Mouse (Mus musculus) midbrain, embryonic 16.5 days (tissue): ENCODE measurements around the gene Ctcf. TPM values are rescaled to one million over a fixed set of nuclear protein-coding genes. Genes with fewer than 3 reads are reported as not detected.
A peak's percentile ranks its signal among the peaks of the same experiment; 100 is the strongest.

Experiments
- ATAC-seq: fragments of 200-750 bp; cut with Nextera tagmentation; 2 replicates; pipeline ENCODE4 v1.8.0; 2017; ENCODE audit warnings: moderate TSS enrichment
- H3K27ac ChIP-seq: fragments of 300-500 bp; sonication (generic); 2 replicates; pipeline ENCODE4 v1.5.1; 2014; ENCODE audit warnings: mild to moderate bottlenecking, low read length, mixed read lengths
- H3K27me3 ChIP-seq: fragments of 300-500 bp; sonication (generic); 2 replicates; pipeline ENCODE4 v1.6.1; 2014; ENCODE audit warnings: low read depth, low read length, mixed read lengths; ENCODE audit not compliant: control insufficient read depth, insufficient read depth
- H3K36me3 ChIP-seq: fragments of 300-500 bp; sonication (generic); 2 replicates; pipeline ENCODE4 v1.6.1; 2014; ENCODE audit warnings: mild to moderate bottlenecking, low read length, moderate library complexity, mixed read lengths; ENCODE audit not compliant: control insufficient read depth, insufficient read depth
- H3K4me1 ChIP-seq: fragments of 300-500 bp; sonication (generic); 2 replicates; pipeline ENCODE4 v1.6.1; 2014; ENCODE audit warnings: mild to moderate bottlenecking, low read length, mixed read lengths; ENCODE audit not compliant: control insufficient read depth, insufficient read depth
- H3K4me2 ChIP-seq: fragments of 300-500 bp; sonication (generic); 2 replicates; pipeline ENCODE4 v1.6.1; 2014; ENCODE audit warnings: mild to moderate bottlenecking, low read length, mixed read lengths
- H3K4me3 ChIP-seq: fragments of 300-500 bp; sonication (generic); 2 replicates; pipeline ENCODE4 v1.5.1; 2014; ENCODE audit warnings: low read depth, mild to moderate bottlenecking, low read length, moderate library complexity, mixed read lengths
- H3K9ac ChIP-seq: fragments of 300-500 bp; sonication (generic); 2 replicates; pipeline ENCODE4 v1.6.1; 2014; ENCODE audit warnings: low read depth, low read length, mixed read lengths
- H3K9me3 ChIP-seq: fragments of 300-500 bp; sonication (generic); replicated peaks from 2 replicates; pipeline ENCODE4 v1.6.1; 2014; ENCODE audit warnings: mild to moderate bottlenecking, low read length, mixed read lengths; ENCODE audit not compliant: control insufficient read depth, poor library complexity, severe bottlenecking
- WGBS: fragments of 180-500 bp; shearing (Covaris S2); extraction: QIAGEN DNeasy Blood & Tissue Kit; methylation state at CpG from one replicate; pipeline ENCODE4 v1.1.7; 2014; 5-methylcytosine and 5-hydroxymethylcytosine counted together
- polyA plus RNA-seq: library from polyadenylated mRNA; unstranded; fragments of >200 nt; fragmentation: Nextera tagmentation; extraction: Ambion mirVana; gene quantifications from 2 replicates; pipeline ENCODE4 v1.2.1, GENCODE M21; 2015

The Ctcf gene
- polyA plus RNA-seq, 1 experiment from 2014 or later: 93.8 TPM

DNA sequence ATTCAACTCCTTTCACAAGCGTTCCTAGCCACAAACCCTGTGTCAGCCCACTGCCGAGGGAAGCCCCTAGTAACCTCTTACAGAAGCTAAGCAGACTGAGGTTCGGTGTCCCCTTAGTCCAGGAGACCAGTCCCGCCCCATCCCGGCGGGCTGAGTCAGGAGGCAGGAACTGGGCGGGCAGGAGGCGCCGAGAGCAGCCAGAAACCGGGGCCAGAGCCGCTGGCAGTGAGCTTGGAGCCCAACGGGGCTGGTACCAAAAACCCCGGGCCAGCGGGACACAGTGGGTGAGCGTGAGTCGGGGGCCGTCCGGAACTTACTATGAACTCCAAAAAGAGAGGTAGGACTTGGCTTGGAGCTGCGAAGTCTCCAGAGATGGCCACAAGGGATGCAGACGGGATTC is 23.3 kb upstream of the Ctcf start:
- H3K36me3 ChIP-seq: peaks cover 17% of the 10 kb centered on the region; the same call in 1 of the 2 replicates
- peaks cover 21% of the 10 kb centered on the region for H3K4me1 ChIP-seq
- H3K9ac ChIP-seq: no peak overlapping the region
- no peak overlapping the region for H3K4me3 ChIP-seq
- H3K27me3 ChIP-seq: peaks cover 4% of the 10 kb centered on the region; the same call in 1 of the 2 replicates
- H3K27ac ChIP-seq: no peak overlapping the region
- H3K9me3 ChIP-seq: no peaks in the 10 kb centered on the region
- 6% methylated on average over 20 of the region's 20 CpGs for whole genome bisulfite sequencing
- peak overlapping the region; percentile 10; the same call in 1 of the 2 replicates for H3K4me2 ChIP-seq
- no peak for ATAC-seq

GRCm38 (mm10) chr8:105613830-105614511 is 22.4 kb upstream of the Ctcf start:
- H3K27ac ChIP-seq: no peak overlapping the region
- H3K4me2 ChIP-seq: peak overlapping the region; percentile 79
- H3K27me3 ChIP-seq: peaks cover 4% of the 10 kb centered on the region; the same call in 1 of the 2 replicates
- peak; percentile 39; the same call in 1 of the 2 replicates for ATAC-seq
- no peaks in the 10 kb centered on the region for H3K9me3 ChIP-seq
- peak overlapping the region; percentile 62 for H3K9ac ChIP-seq
- peak overlapping the region; percentile 38 for H3K4me3 ChIP-seq
- H3K36me3 ChIP-seq: peaks cover 22% of the 10 kb centered on the region
- peaks cover 14% of the 10 kb centered on the region for H3K4me1 ChIP-seq
- WGBS: 2% methylated on average over 49 of the region's 50 CpGs

GRCm38 (mm10) chr8:105615942-105616341 is 20.4 kb upstream of the Ctcf start:
- peaks cover 14% of the 10 kb centered on the region for H3K4me1 ChIP-seq
- no peak overlapping the region for H3K4me3 ChIP-seq
- peaks cover 32% of the 10 kb centered on the region for H3K36me3 ChIP-seq
- H3K9me3 ChIP-seq: no peaks in the 10 kb centered on the region
- WGBS: 90% methylated on average over 9 of the region's 9 CpGs
- H3K27me3 ChIP-seq: peaks cover 4% of the 10 kb centered on the region; the same call in 1 of the 2 replicates
- H3K27ac ChIP-seq: no peak overlapping the region
- no peak overlapping the region for H3K4me2 ChIP-seq
- ATAC-seq: no peak
- no peak overlapping the region for H3K9ac ChIP-seq

GRCm38 (mm10) chr8:105617451-105618278 is 18.7 kb upstream of the Ctcf start:
- H3K4me1 ChIP-seq: peaks cover 14% of the 10 kb centered on the region
- no peaks in the 10 kb centered on the region; the same call in 1 of the 2 replicates for H3K27me3 ChIP-seq
- no peaks in the 10 kb centered on the region for H3K9me3 ChIP-seq
- H3K9ac ChIP-seq: no peak overlapping the region
- H3K4me3 ChIP-seq: no peak overlapping the region
- WGBS: 91% methylated on average over 21 of the region's 21 CpGs
- no peak overlapping the region for H3K4me2 ChIP-seq
- H3K27ac ChIP-seq: no peak overlapping the region
- peaks cover 32% of the 10 kb centered on the region for H3K36me3 ChIP-seq
- ATAC-seq: no peak

- Histone ChIP-seq H3K9me3 (no peaks in the 10 kb centered on the region), H3K36me3 (peaks cover 32% of the 10 kb centered on the region), H3K27ac (no peak overlapping the region), H3K9ac (no peak overlapping the region), H3K27me3 (no peaks in the 10 kb centered on the region), H3K4me3 (no peak overlapping the region), H3K4me1 (peaks cover 11% of the 10 kb centered on the region), H3K4me2 (no peak overlapping the region)
- 85% methylated on average over 5 of the region's 5 CpGs for WGBS
- ATAC-seq: no peak
Observed at GRCm38 (mm10) chr8:105618279-105618634, 18.1 kb upstream of the Ctcf start.

DNA sequence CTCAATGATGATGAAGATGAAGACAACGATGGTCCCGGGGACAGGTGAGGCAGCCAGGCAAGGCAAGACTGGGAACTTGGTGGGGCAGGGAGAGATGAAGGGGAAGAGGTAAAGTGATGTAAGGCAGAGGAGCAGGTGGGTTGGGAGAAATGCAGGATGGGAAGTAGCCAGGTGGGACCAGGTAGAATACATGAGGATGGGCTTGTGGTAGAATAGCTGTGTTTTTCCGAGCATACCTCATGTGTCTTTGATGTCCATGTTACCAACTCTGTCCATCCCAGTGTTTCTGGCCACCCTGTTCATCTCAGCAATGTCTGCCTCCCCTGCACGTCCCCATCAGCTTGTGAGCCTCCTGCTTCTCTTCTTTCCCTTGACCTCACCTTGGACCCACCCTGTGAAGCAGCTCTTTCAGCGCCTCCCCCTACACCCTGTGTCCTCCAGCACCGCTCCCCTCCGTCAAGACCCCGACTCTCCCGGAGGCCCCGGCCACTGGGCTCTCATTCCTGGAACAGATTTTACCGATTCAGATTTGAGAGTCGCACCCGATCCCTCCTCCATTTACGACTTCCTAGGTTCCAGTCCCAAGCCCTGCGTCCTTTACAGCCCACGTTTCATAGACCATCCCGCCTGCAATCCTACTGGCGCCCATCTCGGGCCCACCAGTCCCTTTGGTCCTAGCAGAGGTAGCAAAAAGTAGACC is 17.3 kb upstream of the Ctcf start:
- H3K36me3 ChIP-seq: peaks cover 32% of the 10 kb centered on the region
- no peak overlapping the region for H3K4me2 ChIP-seq
- H3K27ac ChIP-seq: no peak overlapping the region
- no peak overlapping the region for H3K9ac ChIP-seq
- 95% methylated on average over 19 of the region's 19 CpGs for WGBS
- no peak overlapping the region for H3K4me3 ChIP-seq
- H3K27me3 ChIP-seq: no peaks in the 10 kb centered on the region
- H3K4me1 ChIP-seq: peaks cover 5% of the 10 kb centered on the region
- ATAC-seq: no peak
- no peaks in the 10 kb centered on the region for H3K9me3 ChIP-seq

DNA sequence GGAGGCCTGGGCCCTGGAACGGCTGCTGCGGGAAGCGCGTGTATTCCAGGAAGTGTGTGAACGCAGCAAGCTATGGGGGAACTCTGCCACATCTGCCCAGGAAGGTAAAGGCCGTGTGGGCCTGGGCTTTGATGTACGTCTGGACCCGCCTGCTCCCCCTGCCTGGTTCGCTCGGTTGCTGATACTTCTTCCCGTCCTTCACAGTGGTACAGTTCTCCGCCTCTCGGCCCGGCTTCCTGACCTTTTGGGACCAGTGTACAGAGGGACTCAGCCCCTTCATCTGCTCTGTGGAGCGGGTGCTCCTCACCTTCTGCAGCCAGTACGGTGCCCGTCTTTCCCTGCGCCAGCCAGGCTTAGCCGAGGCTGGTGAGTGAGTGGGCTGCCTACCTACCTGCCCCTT is 16.2 kb upstream of the Ctcf start:
- peaks cover 31% of the 10 kb centered on the region for H3K36me3 ChIP-seq
- no peak for ATAC-seq
- WGBS: 89% methylated on average over 19 of the region's 19 CpGs

DNA sequence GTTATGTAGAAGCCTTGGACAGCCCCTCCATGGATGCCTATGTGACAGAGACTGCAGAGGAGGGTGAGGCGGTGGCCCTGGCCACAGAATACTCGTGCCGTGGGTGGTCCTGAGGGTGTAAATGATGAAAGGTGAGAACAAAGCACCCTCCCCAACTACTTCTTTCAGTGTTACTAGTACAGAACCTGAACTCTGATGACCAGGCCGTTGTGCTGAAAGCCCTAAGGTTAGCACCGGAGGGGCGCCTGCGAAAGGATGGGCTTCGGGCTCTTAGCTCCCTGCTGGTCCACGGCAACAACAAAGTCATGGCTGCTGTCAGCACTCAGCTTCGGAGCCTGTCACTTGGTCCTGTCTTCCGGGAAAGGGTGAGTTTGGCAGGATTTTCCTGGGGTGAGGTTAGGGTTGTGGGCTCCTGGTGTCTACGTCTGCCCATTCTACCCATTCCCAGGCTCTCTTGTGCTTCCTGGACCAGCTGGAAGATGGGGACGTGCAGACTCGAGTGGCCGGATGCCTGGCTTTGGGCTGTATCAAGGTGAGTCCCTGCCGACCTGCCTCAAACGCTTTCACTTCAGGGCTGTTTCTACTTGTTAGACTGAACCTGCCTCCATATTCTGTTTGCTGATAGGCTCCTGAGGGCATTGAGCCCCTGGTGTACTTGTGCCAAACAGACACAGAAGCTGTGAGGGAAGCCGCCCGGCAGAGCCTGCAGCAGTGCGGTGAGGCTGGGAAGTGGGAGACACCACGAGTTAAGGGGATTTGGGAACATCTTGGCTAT is 15.2 kb upstream of the Ctcf start:
- H3K9ac ChIP-seq: no peak overlapping the region
- no peak for ATAC-seq
- H3K4me3 ChIP-seq: no peak overlapping the region
- H3K4me1 ChIP-seq: no peaks in the 10 kb centered on the region; the same call in 1 of the 2 replicates
- H3K27ac ChIP-seq: no peak overlapping the region
- H3K36me3 ChIP-seq: peaks cover 26% of the 10 kb centered on the region
- H3K27me3 ChIP-seq: no peaks in the 10 kb centered on the region
- WGBS: 88% methylated on average over 21 of the region's 21 CpGs
- no peaks in the 10 kb centered on the region for H3K9me3 ChIP-seq
- H3K4me2 ChIP-seq: no peak overlapping the region

More for the DNA sequence above, 16.2 kb upstream of the Ctcf start:
- H3K9ac ChIP-seq: no peak overlapping the region
- H3K4me2 ChIP-seq: no peak overlapping the region
- no peak overlapping the region for H3K27ac ChIP-seq
- no peaks in the 10 kb centered on the region; the same call in 1 of the 2 replicates for H3K4me1 ChIP-seq
- H3K27me3 ChIP-seq: no peaks in the 10 kb centered on the region
- H3K4me3 ChIP-seq: no peak overlapping the region
- no peaks in the 10 kb centered on the region for H3K9me3 ChIP-seq
